Mouse (Mus musculus): Measurements from ENCODE around the gene Nrm.

Gene Nrm

DNA sequence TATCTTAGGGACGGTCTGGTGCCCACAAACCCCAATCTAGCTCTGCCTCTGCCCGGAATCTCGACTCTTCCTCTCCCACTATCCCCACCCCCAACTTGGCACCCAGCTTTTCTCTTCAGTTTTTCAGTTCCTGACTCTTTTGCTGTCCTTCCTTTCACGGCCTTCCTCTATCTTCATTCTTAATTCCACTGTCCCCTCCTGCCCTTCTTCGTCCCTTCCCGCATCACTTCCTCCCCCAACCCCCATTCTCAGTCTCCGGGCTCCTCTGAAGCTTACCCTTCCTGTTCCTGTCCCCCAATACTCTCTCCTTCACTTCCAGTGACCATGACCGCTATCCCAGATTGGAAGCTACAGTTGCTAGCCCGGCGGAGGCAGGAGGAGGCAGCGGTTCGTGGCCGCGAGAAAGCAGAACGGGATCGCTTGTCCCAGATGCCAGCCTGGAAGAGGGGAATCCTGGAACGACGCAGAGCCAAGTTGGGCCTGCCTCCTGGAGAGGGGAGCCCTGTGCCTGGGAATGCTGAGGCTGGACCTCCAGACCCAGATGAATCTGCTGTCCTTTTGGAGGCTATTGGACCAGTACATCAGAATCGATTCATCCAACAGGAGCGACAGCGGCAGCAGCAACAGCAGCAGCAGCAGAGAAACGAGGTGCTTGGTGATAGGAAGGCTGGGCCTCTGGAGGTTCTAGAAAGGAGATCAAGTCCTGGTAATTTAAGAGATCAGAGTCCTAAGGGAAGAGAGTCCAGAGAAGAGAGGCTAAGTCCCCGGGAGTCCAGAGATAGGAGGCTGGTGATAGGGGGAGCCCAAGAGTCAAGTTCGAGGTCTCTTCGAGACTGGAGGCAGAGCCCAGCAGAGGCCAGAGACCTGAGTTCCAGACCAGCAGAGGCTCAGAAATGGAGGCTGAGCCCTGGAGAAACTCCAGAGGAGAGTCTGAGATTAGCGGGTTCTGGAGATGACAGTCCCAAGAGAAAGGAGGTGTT, 6.1 kb downstream of the Nrm start:
- no peak for DNase-seq (ENCODE audit: low spot score in 2 of 2)

DNA sequence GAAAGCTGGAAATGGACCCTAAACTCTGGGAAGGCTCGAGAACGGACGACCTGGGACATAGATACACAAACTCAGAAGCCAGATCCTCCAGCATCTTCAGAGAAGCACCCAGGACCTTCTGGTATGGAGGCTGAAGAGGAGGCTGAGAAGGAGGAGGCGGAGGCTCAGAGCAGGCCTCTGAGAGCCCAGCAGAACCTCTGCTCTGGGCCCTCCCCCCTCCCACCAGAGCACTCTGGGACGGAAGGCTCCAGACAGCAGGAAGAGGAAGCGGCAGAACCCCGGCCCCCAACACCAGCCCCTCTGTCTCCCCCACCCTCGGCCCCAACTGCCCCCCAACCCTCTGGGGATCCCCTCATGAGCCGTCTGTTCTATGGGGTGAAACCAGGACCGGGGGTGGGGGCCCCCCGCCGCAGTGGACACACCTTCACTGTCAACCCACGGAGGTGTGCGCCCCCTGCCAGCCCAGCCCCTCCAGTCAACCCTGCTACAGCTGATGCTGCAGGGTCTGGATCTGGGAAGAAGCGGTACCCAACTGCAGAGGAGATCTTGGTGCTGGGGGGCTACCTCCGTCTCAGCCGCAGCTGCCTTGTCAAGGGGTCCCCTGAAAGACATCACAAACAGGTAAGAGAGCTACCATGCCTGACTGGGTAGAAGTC, 7.2 kb downstream of the Nrm start:
- DNase-seq (ENCODE audit: low spot score in 2 of 2), result no peak

DNA sequence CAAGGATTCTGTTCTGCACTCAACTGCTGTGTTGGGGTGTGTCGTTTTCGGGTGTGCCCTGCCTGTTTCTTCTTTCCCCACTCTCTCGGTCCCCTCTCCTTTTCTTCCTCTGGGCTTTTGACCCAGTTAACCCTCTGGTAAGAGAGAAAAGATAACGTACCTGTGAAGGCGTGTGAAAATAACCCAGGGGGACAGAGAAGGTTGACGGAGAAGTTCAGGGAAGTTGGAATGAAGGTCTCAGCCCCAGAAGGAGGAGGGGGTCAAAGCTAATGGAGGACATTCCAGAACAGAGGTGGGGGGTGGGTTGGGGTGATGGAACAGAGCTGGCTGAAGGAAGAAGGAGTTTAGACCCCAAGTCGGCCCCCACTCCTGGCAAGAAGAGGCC, 7.8 kb downstream of the Nrm start:
- DNase-seq (ENCODE audit: low spot score in 2 of 2), result no peak

DNA sequence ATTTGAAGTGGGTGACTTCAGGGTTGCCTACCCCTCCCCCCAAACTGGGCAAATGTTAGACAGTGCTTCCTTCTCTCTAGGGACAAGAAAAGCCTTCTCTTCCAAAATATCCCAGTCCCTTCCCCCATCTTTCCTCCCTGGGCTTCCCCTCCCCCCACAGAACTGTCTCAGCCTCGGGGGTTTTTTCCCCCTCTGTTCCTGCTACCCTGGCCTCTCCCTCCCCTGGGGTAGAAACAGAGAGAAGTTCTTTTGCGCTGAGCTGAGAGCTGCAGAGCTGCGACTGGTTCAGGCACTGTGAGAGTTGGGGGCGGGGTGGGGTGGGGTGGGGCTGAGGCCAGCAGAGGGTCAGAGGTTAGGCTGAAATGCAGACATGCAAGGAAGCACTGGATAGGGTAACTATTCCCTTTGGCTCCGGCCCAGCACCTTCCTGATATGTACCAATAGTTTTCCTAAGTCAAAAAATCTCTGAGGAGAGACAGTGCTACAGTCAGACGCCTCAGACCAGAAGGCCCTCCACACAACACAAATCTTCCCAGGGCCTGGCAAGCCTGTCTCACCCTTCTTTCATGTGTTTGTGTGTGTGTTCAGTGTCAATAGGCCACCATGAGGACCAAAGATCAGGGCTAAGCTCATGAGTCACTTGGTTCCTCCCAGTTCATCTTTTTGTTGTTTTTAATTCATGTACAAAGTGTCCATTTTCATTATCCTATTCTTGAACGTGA, 8.4 kb downstream of the Nrm start:
- DNase-seq (ENCODE audit: low spot score in 2 of 2), result no peak

DNA sequence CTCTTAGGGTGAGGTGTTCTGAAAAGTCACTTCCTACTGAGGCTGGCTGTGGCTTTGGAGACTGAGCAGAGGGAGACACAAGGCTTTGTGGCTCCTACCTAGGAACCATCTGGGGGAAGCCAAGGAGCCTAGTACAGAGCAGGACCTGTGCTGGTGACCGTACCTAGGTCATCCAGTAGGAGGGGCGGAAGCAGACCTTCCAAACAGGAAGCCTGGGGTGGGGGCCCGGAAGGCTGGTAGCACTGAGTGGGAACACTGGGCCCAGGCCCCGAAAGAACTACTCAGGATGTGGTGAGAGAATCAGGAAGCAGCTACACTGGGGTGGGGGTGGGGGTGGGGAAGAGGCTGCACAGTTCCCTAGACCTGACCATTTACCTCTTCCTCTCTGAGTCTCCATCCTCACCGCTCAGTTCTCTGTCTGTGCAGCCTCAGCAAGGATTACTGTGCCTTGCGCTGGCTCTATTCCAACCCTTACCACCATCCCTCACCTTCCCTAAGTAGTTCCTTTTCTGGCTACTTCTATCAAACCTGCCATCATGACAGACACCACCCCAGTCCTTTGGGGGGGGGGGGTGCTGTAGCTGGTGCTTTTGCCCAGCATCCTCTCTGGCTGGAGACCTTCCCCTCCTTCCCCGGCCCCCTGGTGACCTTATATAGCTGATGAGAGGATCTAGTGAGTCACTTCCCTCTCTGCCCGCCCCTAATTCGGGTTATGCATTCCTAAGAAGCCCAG, 9.2 kb downstream of the Nrm start:
- no peak for DNase-seq (ENCODE audit: low spot score in 2 of 2)

DNA sequence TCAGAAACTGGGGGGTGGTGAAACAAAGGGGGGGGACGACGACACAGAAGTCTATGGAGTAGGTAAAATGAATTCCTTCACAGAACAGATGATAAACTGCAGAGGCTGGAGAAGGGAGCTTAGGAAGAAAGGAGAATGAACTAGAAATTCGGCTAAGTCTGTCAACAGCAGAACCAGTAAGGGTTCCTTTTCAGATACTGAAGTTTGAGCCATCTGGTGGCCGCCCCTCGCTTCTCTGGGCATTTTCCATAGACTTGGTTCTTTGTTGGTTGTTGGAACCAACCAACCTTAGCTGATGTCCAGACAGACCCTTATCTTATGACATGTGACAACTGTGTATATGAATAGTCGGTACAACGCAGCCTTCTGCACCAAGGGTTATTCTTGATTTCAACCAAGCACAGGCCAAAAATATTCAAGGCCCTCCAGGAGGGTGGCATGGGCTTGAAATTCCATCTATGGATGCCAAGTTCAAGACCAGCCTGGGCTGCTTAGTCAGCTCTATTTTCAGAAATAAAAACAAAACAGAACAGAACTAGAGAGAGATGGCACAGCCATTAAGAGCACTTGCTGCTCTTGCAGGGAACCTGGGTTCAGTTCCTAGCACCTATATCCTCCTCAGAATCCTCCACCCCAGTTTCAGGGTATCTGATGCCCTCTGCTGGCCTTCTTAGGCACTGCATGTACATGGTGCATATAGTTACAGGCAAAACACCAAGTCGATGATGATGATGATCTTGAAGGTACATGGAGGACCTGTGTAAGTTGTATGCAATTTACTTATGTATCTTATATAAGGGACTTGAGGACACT, 10.0 kb downstream of the Nrm start:
- DNase-seq (ENCODE audit: low spot score in 2 of 2), result no peak

DNA sequence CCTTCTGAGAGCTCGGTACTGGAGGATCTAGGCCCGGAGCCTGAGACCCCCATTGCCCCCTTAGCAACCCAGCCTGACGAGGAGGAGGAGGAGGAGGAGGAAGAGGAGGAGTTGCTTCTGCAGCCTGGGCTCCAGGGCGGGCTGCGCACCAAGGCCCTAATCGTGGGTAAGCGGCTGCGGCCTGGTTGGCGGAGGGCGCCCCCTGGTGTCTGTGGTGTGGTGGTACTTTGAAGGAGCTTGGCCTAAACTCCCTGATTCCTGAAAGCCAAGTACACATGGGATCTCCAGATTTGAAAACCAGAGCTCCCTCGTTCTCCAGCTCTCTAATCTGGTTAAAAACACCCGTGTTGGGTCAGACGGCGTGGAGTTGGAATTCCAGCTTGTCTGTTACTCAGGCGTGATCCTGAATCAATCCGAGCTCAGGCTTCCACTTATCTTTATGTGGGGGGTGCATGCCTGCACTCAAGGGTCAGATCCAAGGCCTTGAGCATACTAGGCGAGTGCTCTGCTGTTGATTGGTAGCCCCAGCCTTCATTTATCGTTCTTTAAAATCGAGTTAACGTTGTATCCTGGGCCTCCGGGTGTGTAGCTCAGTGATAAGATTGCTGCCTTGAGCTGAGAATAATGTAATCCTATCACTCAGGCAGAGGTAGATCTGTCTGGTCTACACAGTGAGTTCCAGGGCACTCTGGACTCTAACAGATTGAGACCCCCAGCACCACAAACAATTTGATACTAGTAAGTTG, 12.8 kb downstream of the Nrm start:
- peak; percentile 84 to 88 for DNase-seq (ENCODE audit: low spot score in 2 of 2)

DNA sequence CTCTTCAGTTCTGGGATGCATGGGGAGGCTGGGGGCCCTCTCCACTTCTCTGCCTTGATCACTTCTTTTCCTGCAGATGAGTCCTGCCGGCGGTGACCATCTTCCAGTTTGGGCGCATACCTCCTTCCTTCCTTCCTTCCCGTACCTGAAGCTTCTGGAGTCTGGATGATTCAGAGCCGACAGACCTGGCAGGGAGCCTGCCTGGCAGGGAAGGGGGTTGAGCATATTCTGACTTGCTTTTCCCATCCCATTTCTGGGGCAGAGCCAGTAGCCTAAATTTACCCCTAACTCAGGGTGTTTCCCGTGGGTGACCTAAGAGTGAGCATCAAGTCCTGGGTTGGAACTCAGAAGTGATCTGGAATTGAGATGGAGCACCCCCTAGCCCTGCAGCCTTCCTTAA, 13.6 kb downstream of the Nrm start:
- DNase-seq (ENCODE audit: low spot score in 2 of 2), result peak; percentile 64 to 65

DNA sequence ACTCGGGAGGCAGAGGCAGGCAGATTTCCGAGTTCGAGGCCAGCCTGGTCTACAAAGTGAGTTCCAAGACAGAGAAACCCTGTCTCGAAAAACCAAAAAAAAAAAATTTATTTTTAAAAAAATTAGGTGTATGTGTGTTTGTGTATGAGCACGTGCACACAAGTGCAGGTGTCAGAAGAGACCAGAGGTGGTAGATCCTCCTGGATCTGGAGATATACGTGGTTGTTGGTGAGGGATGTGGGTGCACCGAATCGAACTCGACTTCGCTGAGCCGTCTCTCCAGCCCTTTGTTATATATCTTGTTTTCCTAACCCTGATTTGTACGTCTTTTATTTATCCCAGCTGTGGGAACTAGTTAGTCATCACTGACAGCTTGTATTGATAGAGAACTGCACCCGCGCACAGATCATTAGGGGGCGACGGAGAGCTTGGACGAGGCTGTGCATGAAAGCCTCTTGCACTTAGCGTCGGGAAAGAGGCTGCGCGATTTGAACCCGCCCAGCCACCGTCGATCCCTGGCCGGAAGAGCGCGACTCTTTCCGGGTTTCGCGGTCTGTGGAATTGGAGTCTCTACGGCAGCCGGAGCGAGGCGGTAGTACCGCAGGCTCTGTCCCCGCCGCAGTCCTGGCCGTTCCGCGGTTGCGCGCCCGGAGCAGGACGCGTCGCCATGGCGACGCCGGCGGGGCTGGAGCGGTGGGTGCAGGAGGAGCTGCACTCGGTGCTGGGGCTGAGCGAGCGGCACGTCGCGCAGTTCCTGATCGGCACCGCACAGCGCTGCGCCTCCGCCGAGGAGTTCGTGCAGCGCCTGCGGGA, 18.3 kb downstream of the Nrm start, which contains the start of gene Dhx16:
TSS of gene Dhx16 (plus strand) at position 575 of the 813 bp plus-strand sequence.
- peak; percentile 96 to 98 for DNase-seq (ENCODE audit: low spot score in 2 of 2)

DNA sequence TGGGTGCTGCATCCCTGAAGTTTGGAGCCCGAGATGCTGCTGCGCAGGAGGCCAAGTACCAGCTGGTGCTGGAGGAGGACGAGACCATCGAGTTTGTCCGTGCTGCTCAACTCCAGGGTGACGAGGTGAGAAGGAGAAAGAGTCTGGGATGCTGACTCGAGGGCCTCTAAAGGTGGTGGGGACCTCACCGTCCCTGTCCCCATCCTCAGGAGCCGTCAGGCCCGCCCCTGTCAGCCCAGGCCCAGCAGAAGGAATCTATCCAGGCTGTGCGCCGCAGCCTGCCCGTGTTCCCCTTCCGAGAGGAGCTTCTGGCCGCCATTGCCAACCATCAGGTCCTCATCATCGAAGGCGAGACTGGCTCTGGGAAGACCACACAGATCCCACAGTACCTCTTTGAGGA, 21.8 kb downstream of the Nrm start:
- no peak for DNase-seq (ENCODE audit: low spot score in 2 of 2)

DNA sequence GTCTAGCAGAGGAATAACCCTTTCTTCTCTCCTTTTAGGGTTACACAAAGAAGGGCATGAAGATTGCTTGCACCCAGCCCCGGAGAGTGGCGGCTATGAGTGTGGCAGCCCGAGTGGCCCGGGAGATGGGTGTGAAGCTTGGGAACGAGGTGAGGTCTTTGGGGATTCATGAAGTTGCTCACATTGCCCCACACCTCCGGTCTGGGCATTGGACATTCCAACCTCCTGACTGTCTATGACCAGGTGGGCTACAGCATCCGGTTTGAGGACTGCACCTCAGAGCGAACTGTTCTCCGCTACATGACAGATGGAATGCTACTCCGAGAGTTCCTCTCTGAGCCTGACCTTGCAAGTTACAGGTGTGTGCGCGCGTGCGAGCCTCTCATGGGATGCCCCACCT, 22.7 kb downstream of the Nrm start:
- DNase-seq (ENCODE audit: low spot score in 2 of 2), result no peak

DNA sequence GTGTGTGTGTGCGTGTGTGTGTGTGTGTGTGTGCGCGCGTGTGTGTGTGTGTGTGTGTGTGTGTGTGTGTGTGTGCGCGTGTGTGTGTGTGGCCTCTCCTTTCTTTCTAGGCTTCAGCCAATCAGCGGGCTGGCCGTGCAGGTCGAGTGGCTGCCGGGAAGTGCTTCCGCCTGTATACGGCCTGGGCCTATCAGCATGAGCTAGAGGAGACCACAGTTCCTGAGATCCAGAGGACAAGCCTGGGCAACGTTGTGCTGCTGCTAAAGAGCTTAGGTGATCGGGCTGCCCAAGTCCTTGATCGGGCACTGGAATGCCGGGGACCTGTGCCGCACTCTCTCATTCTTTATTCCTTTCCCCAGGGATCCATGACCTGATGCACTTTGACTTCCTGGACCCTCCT, 26.6 kb downstream of the Nrm start:
- DNase-seq (ENCODE audit: low spot score in 2 of 2), result no peak

DNA sequence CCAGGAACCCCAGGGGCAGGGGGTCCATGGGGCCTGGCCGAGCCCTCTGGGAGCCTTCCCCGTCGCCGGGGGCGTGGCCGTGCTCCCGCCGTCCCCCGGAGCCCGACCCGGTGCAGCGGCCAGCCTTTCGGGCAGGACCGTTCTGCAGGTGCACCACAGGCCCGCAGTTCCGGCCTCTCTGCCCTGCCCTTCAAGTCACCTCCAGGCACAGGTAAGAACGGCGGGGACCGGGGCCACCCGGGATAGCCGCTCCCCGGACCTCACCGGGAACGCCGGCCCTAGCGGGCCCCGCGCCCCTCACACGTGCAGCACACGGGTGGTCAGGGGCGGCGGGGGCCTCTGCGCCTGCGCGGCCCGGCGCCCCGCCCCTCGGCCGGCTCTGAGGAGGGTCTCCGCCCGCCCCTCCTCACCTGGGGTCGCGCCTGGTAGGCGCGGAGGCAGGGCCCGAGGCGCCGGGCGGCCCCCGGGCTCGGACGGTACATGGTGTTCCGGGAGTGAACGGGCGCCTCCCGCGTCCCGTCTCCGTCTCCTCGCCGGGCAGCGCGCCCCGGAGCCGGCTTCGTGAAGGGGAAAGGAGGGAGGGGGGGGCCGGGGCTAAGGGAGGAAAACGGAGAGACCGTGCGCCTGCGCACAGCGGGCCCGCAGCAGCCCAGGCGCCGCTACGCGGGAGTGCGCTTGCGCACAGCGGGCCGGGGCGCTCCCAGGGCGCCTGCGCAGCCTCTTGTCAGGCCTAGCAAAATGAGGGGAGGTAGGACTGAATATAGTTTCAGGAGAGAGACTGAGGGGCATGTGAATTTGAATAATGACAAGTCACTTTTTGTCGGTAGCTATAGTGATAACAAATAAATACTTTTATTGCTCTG, 35.9 kb downstream of the Nrm start, which contains the start of gene 2310061I04Rik:
TSS of gene 2310061I04Rik (minus strand) at position 651 of the 863 bp plus-strand sequence.
- DNase-seq (ENCODE audit: low spot score in 2 of 2), result peak; percentile 84 to 89

DNA sequence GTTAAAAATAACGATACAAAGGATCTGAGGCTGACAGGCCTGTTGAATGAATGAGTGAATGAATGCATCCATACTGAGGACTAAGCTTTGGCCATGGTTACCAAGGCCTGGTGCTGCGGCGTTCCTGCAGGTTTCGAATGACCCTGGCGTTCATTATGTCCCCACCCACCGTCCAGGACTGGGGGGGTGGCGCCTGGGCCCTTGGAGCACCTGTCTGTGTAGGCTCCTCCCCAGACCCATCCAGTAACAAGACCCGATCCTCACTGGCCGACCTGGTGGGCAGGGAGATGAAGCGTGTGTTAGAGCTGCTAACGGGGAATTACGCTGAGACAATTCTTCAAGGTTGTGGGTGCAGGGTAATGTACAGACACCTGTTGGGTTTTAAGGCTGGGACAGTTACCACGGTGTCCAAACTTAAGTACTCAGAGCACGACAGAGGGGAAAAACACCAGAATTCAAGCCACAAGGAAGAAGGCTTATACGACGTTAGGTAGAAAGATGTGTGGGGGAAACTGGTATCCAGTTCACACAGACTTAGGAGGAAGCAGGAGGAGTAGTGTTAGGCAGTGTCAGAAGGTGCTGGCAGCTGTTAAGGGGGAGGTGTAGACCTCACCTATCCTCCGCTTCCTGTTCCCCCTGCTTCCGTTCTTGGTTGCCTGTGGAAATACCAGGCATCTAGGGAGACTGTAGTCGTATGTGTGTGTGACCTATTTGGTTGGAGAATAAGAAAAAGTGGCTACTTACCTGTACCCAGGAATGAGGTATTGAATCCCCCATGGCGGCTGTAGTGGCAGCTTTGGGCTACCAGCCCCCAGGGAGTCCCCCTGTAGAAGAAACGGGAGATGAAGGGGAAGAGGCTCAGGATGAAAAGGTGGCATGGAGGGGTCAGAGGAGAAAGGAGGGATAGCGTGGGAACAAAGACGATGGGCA, 36.8 kb downstream of the Nrm start:
- DNase-seq (ENCODE audit: low spot score in 2 of 2), result peak in 1 of 2 experiments; percentile 37

DNA sequence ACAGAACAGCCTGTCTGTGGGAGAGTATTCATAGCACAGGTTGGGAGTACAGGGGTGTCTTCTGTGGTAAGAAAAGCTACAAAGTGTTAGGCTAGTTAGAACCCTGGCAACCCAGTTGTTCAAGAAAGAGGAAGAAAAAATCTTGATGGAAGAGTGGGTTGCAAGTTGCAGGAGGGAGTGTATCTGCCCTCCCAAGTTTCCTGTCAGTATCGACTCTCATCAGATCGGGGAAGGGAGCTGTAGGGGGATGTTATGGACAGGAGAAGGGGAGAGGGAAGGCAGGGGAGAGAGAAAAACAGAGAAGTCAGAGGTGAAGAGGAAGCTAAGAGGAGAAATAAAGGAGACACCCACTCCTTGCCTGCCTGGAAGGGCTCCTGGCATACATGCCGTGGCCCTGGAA, 39.5 kb downstream of the Nrm start:
- DNase-seq (ENCODE audit: low spot score in 2 of 2), result no peak

DNA sequence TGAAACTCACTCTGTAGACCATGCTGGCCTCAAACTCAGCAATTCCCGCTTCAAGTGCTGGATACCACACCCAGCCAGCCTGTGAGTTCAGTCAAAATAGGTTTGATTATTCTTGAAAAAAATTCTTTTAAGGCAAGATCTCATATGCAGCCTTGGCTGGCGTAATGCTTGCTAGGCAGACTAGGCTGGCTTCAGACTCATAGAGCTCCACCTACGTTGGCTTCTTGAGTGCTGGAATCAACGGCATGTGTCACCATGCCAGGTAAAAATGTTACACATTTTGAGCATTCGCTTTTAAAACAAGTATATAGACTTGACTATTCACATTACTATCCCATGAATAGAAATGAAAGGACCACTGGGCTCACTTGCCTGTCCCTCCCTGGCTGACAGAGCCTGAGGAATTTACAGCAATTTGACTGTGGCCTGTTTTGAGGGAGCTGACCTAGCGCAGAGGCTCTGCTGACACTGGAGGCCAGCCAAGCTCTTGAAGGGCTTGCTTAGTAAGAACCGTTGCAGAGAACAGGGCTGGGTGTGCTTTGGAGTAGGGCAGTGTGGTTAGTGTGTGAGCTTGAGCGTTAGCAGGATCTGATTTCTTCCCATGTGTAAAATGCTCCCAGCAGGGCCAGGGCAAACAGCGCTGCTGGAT, 42.3 kb downstream of the Nrm start:
- DNase-seq (ENCODE audit: low spot score in 2 of 2), result no peak

DNA sequence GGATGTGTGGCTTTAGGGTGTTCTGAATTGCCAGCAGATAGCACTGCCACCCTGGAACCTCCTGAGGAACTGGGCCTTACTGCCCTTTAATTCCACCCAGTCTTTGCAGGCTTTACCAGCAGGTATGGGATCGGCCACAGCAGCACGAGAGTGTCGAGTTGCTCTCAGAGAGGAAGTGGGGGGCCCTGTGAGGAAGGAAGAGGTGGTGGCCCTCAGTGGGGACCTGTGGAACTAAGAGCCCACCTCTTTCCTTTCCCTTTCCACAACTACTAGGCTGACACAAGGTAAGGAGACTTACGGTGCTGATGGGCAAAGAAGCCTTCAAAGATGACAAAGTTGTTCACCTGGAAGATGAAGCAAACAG, 42.9 kb downstream of the Nrm start:
- no peak for DNase-seq (ENCODE audit: low spot score in 2 of 2)

All from right cerebral cortex, adult 2 months (tissue).